Mouse (Mus musculus) cerebellum, adult 11-12 months (tissue): ENCODE data around the gene Ccdc33.

ENCODE experiments used
- DNase-seq: peaks from one replicate; pipeline ENCODE4 v3.0.0; 2022

The Ccdc33 gene

GRCm38 (mm10) chr9:58044828-58045227 lies 73.8 kb downstream of the Ccdc33 start:
- no peak for DNase-seq

- no peak for DNase-seq
Observed at GRCm38 (mm10) chr9:58043496-58044017, 75.1 kb downstream of the Ccdc33 start.

GRCm38 (mm10) chr9:58042391-58042790 lies 76.2 kb downstream of the Ccdc33 start:
- DNase-seq = no peak

GRCm38 (mm10) chr9:58040977-58041376 lies 77.6 kb downstream of the Ccdc33 start:
- no peak for DNase-seq

- DNase-seq = peak; percentile 65
Observed at GRCm38 (mm10) chr9:58038500-58039168, 80.0 kb downstream of the Ccdc33 start.

GRCm38 (mm10) chr9:58036961-58037360 lies 81.7 kb downstream of the Ccdc33 start:
- no peak for DNase-seq

GRCm38 (mm10) chr9:58035951-58036698 lies 82.5 kb downstream of the Ccdc33 start:
- DNase-seq = no peak

- no peak for DNase-seq
Observed at GRCm38 (mm10) chr9:58035519-58035918, 83.1 kb downstream of the Ccdc33 start.

- no peak for DNase-seq
Observed at GRCm38 (mm10) chr9:58031895-58032294, 86.7 kb downstream of the Ccdc33 start.

GRCm38 (mm10) chr9:58029635-58030034 lies 89.0 kb downstream of the Ccdc33 start:
- DNase-seq = no peak

- DNase-seq = no peak
Observed at GRCm38 (mm10) chr9:58028841-58029240, 89.8 kb downstream of the Ccdc33 start.

GRCm38 (mm10) chr9:58027426-58028180 lies 91.0 kb downstream of the Ccdc33 start:
- no peak for DNase-seq

GRCm38 (mm10) chr9:58025995-58026394 lies 92.6 kb downstream of the Ccdc33 start:
- no peak for DNase-seq

GRCm38 (mm10) chr9:58018385-58018784 lies 100.2 kb downstream of the Ccdc33 start:
- no peak for DNase-seq

GRCm38 (mm10) chr9:58016962-58017361 lies 101.7 kb downstream of the Ccdc33 start:
- no peak for DNase-seq

GRCm38 (mm10) chr9:58015856-58016255 lies 102.8 kb downstream of the Ccdc33 start:
- no peak for DNase-seq

- DNase-seq = no peak
Observed at GRCm38 (mm10) chr9:58014393-58015160, 104.0 kb downstream of the Ccdc33 start.

GRCm38 (mm10) chr9:58012935-58013334 lies 105.7 kb downstream of the Ccdc33 start:
- no peak for DNase-seq

- no peak for DNase-seq
Observed at GRCm38 (mm10) chr9:58012486-58012885, 106.1 kb downstream of the Ccdc33 start.

- no peak for DNase-seq
Observed at GRCm38 (mm10) chr9:58011552-58011951, 107.1 kb downstream of the Ccdc33 start.

- no peak for DNase-seq
Observed at GRCm38 (mm10) chr9:58011027-58011426, 107.6 kb downstream of the Ccdc33 start.

GRCm38 (mm10) chr9:58009588-58009987 lies 109.0 kb downstream of the Ccdc33 start:
- DNase-seq = no peak

GRCm38 (mm10) chr9:58009015-58009362 lies 109.6 kb downstream of the Ccdc33 start:
- no peak for DNase-seq
